Mouse (Mus musculus): ENCODE measurements at regions not wholly inside any gene's neighbourhood (a gene's known extent, or its start where the extent isn't known, plus 50 kb on each side); places are given as distances from the start of the nearest gene placed in this dataset.

GRCm38 (mm10) chr16:77444006-77444405 lies 157.9 kb downstream of the Gm11146 start:
- peak; percentile 86 for ATAC-seq (replicated peaks)
- Histone ChIP-seq H3K4me1 (peaks cover 17% of the 10 kb centered on the region), H3K36me3 (replicated peaks) (no peaks in the 10 kb centered on the region), H3K9me3 (no peaks in the 10 kb centered on the region), H3K9ac (no peak overlapping the region), H3K4me3 (no peak overlapping the region), H3K27me3 (replicated peaks) (no peaks in the 10 kb centered on the region), H3K27ac (no peak overlapping the region), H3K4me2 (no peak overlapping the region)
- WGBS: 22% methylated on average over 4 of the region's 4 CpGs

GRCm38 (mm10) chr16:77443318-77443717 lies 158.6 kb downstream of the Gm11146 start:
- no peaks in the 10 kb centered on the region for H3K36me3 ChIP-seq (replicated peaks)
- H3K4me2 ChIP-seq: no peak overlapping the region
- no peak overlapping the region for H3K27ac ChIP-seq
- no peaks in the 10 kb centered on the region for H3K27me3 ChIP-seq (replicated peaks)
- no peak overlapping the region for H3K4me3 ChIP-seq
- peaks cover 17% of the 10 kb centered on the region for H3K4me1 ChIP-seq
- no peak overlapping the region for H3K9ac ChIP-seq
- no peaks in the 10 kb centered on the region for H3K9me3 ChIP-seq
- no peak for ATAC-seq (replicated peaks)
- WGBS: 73% methylated on average over 5 of the region's 5 CpGs

- Histone ChIP-seq H3K36me3 (replicated peaks) (no peaks in the 10 kb centered on the region), H3K4me1 (peaks cover 17% of the 10 kb centered on the region)
- ATAC-seq (replicated peaks): no peak
Observed at GRCm38 (mm10) chr16:77442866-77443265, 159.0 kb downstream of the Gm11146 start.

GRCm38 (mm10) chr16:77431345-77431744 lies 170.5 kb downstream of the Gm11146 start:
- 49% methylated on average over 4 of the region's 4 CpGs for WGBS
- Histone ChIP-seq H3K36me3 (replicated peaks) (no peaks in the 10 kb centered on the region), H3K27ac (peak overlapping the region; percentile 46; the same call in 1 of the 2 replicates), H3K4me2 (no peak overlapping the region), H3K4me1 (peaks cover 11% of the 10 kb centered on the region), H3K9me3 (no peaks in the 10 kb centered on the region), H3K9ac (no peak overlapping the region), H3K4me3 (no peak overlapping the region), H3K27me3 (replicated peaks) (no peaks in the 10 kb centered on the region)
- ATAC-seq (replicated peaks): no peak

More at GRCm38 (mm10) chr16:77442866-77443265, 159.0 kb downstream of the Gm11146 start:
- H3K9ac ChIP-seq: no peak overlapping the region
- H3K4me3 ChIP-seq: no peak overlapping the region
- H3K4me2 ChIP-seq: no peak overlapping the region
- H3K27me3 ChIP-seq (replicated peaks): no peaks in the 10 kb centered on the region
- no peaks in the 10 kb centered on the region for H3K9me3 ChIP-seq
- no peak overlapping the region for H3K27ac ChIP-seq
- WGBS: 94% methylated on average over 6 of the region's 6 CpGs

- Histone ChIP-seq H3K4me2 (peak overlapping the region; percentile 65), H3K27me3 (replicated peaks) (no peaks in the 10 kb centered on the region), H3K9ac (peak overlapping the region; percentile 61), H3K4me3 (peak overlapping the region; percentile 48), H3K4me1 (peaks cover 9% of the 10 kb centered on the region), H3K9me3 (no peaks in the 10 kb centered on the region), H3K27ac (peak overlapping the region; percentile 98), H3K36me3 (replicated peaks) (no peaks in the 10 kb centered on the region)
- no peak for ATAC-seq (replicated peaks)
- WGBS: 12% methylated on average over 12 of the region's 12 CpGs
Observed at GRCm38 (mm10) chr16:77422385-77423363, 179.2 kb downstream of the Gm11146 start.

GRCm38 (mm10) chr16:77421591-77422024 lies 180.3 kb downstream of the Gm11146 start:
- H3K36me3 ChIP-seq (replicated peaks): no peaks in the 10 kb centered on the region
- WGBS: 2% methylated on average over 10 of the region's 10 CpGs
- peak overlapping the region; percentile 61 for H3K9ac ChIP-seq
- H3K4me2 ChIP-seq: peak overlapping the region; percentile 65
- no peaks in the 10 kb centered on the region for H3K9me3 ChIP-seq
- peak; percentile 91 for ATAC-seq (replicated peaks)
- H3K4me1 ChIP-seq: peaks cover 8% of the 10 kb centered on the region
- H3K4me3 ChIP-seq: peak overlapping the region; percentile 48
- no peaks in the 10 kb centered on the region for H3K27me3 ChIP-seq (replicated peaks)
- H3K27ac ChIP-seq: peak overlapping the region; percentile 98

GRCm38 (mm10) chr16:77421001-77421400 lies 180.9 kb downstream of the Gm11146 start:
- peak overlapping the region; percentile 98 for H3K27ac ChIP-seq
- 7% methylated on average over 6 of the region's 6 CpGs for WGBS
- H3K27me3 ChIP-seq (replicated peaks): no peaks in the 10 kb centered on the region
- H3K4me2 ChIP-seq: peak overlapping the region; percentile 65
- peaks cover 6% of the 10 kb centered on the region; the same call in 1 of the 2 replicates for H3K4me1 ChIP-seq
- no peaks in the 10 kb centered on the region for H3K9me3 ChIP-seq
- H3K36me3 ChIP-seq (replicated peaks): no peaks in the 10 kb centered on the region
- ATAC-seq (replicated peaks): no peak
- H3K4me3 ChIP-seq: peak overlapping the region; percentile 48
- H3K9ac ChIP-seq: peak overlapping the region; percentile 61

- WGBS: 12% methylated on average over 8 of the region's 8 CpGs
Observed at GRCm38 (mm10) chr16:77420136-77420860, 181.6 kb downstream of the Gm11146 start.

GRCm38 (mm10) chr16:77419116-77419735 lies 182.7 kb downstream of the Gm11146 start:
- H3K36me3 ChIP-seq (replicated peaks): no peaks in the 10 kb centered on the region
- ATAC-seq (replicated peaks): no peak
- H3K9ac ChIP-seq: peak overlapping the region; percentile 63
- H3K4me3 ChIP-seq: peak overlapping the region; percentile 42
- H3K4me1 ChIP-seq: peaks cover 6% of the 10 kb centered on the region; the same call in 1 of the 2 replicates
- H3K27me3 ChIP-seq (replicated peaks): no peaks in the 10 kb centered on the region
- WGBS: 8% methylated on average over 4 of the region's 4 CpGs
- H3K9me3 ChIP-seq: no peaks in the 10 kb centered on the region
- peak overlapping the region; percentile 84 for H3K27ac ChIP-seq
- peak overlapping the region; percentile 65 for H3K4me2 ChIP-seq

More at GRCm38 (mm10) chr16:77420136-77420860, 181.6 kb downstream of the Gm11146 start:
- Histone ChIP-seq H3K4me2 (peak overlapping the region; percentile 65), H3K9me3 (no peaks in the 10 kb centered on the region), H3K4me3 (peak overlapping the region; percentile 42), H3K4me1 (peaks cover 6% of the 10 kb centered on the region; the same call in 1 of the 2 replicates), H3K36me3 (replicated peaks) (no peaks in the 10 kb centered on the region), H3K9ac (peak overlapping the region; percentile 69), H3K27me3 (replicated peaks) (no peaks in the 10 kb centered on the region), H3K27ac (peak overlapping the region; percentile 91)
- ATAC-seq (replicated peaks): no peak

GRCm38 (mm10) chr16:77418486-77418885 lies 183.4 kb downstream of the Gm11146 start:
- 24% methylated on average over 1 of the region's 1 CpGs for WGBS

GRCm38 (mm10) chr16:77417791-77418190 lies 184.1 kb downstream of the Gm11146 start:
- Histone ChIP-seq H3K9me3 (no peaks in the 10 kb centered on the region), H3K4me3 (peak overlapping the region; percentile 34), H3K27ac (peak overlapping the region; percentile 84), H3K27me3 (replicated peaks) (no peaks in the 10 kb centered on the region), H3K9ac (peak overlapping the region; percentile 51), H3K4me2 (peak overlapping the region; percentile 65), H3K36me3 (replicated peaks) (no peaks in the 10 kb centered on the region), H3K4me1 (peaks cover 6% of the 10 kb centered on the region; the same call in 1 of the 2 replicates)
- peak; percentile 31 for ATAC-seq (replicated peaks)
- 1% methylated on average over 3 of the region's 3 CpGs for WGBS

More at GRCm38 (mm10) chr16:77418486-77418885, 183.4 kb downstream of the Gm11146 start:
- Histone ChIP-seq H3K36me3 (replicated peaks) (no peaks in the 10 kb centered on the region), H3K27me3 (replicated peaks) (no peaks in the 10 kb centered on the region), H3K4me3 (peak overlapping the region; percentile 42), H3K27ac (peak overlapping the region; percentile 84), H3K4me1 (peaks cover 6% of the 10 kb centered on the region; the same call in 1 of the 2 replicates), H3K9me3 (no peaks in the 10 kb centered on the region), H3K4me2 (peak overlapping the region; percentile 65), H3K9ac (peak overlapping the region; percentile 63)
- ATAC-seq (replicated peaks): no peak
